10 mouse cellular contexts compared by ENCODE assay signal in the genomic region with DNA sequence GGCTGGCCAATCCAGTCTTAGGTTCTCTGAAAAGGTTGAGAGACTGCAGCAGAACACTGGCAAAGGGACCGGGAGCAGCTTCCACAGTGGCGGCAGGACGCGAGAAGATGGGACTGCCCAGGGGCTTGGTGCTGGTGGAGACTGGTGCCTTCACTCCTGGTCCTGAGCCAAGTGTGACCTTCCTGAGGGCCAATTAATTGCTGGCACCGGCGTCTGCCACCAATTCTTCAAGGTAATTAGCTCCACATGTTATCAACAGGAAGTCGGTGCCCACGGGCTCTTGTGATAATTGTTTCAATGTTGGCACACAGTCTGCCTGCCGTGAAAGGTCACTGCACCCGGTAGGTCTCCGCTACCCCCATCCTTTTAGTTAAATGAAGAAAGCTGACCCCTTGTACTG. TPM values are rescaled to one million over a fixed set of nuclear protein-coding genes. Genes with fewer than 3 reads are reported as not detected.
DNase-seq lines count a peak whose midpoint lies in the region; ATAC-seq and TF ChIP-seq lines count a peak whose summit lies in the region.
"Had no signal": no experiment of that assay in that cellular context is flagged by ENCODE, and none has a peak within 500 bp of the region (broad histone marks: within the 10 kb centered on the region; RNA-seq: fewer than 3 reads in every experiment).

No protein-coding gene starts in this region.

- no peaks in the 10 kb centered on the region for H3K27me3 ChIP-seq in limb, embryonic 11.5 days (ENCODE audit: control insufficient read depth, insufficient read depth, low read length)
- H3K27me3 ChIP-seq: liver, embryonic 13.5 days had no signal

- no peak overlapping the region for H3K4me3 ChIP-seq in left cerebral cortex, adult 2 months
- H3K4me3 ChIP-seq in limb, embryonic 11.5 days (ENCODE audit: low read depth, low read length) = no peak overlapping the region
- H3K4me3 ChIP-seq: liver, embryonic 13.5 days had no signal

- no peaks in the 10 kb centered on the region for H3K36me3 ChIP-seq in limb, embryonic 11.5 days (ENCODE audit: control insufficient read depth, insufficient read depth, low read length)
- H3K36me3 ChIP-seq: liver, embryonic 13.5 days had no signal

- ATAC-seq in limb, embryonic 11.5 days (ENCODE audit: insufficient number of reproducible peaks, low FRiP score, low TSS enrichment, low read depth) = no peak

- no peak overlapping the region for H3K9ac ChIP-seq in limb, embryonic 11.5 days (ENCODE audit: low read length)
- H3K9ac ChIP-seq: liver, embryonic 13.5 days had no signal

- H3K27ac ChIP-seq in left cerebral cortex, adult 2 months = no peak overlapping the region
- no peak overlapping the region for H3K27ac ChIP-seq in limb, embryonic 11.5 days (replicated peaks; ENCODE audit: low read depth, low read length)
- H3K27ac ChIP-seq: liver, embryonic 13.5 days had no signal

- no peak overlapping the region for H3K4me2 ChIP-seq in limb, embryonic 11.5 days (ENCODE audit: low read depth, severe bottlenecking)
- H3K4me2 ChIP-seq: liver, embryonic 13.5 days had no signal

- no peak for TF ChIP-seq CTCF in left cerebral cortex, adult 2 months (IDR thresholded peaks at IDR 0.05)

- WGBS in limb, embryonic 11.5 days = 21% methylated on average over 11 of the region's 11 CpGs

- peaks cover 10% of the 10 kb centered on the region for H3K4me1 ChIP-seq in limb, embryonic 11.5 days (ENCODE audit: control insufficient read depth, insufficient read depth, low read length)
- H3K4me1 ChIP-seq: liver, embryonic 13.5 days had no signal

- intact Hi-C loops in left cerebral cortex, postnatal 4 days (cut with DNase I) = no loop called here
- intact Hi-C loops in left cerebral cortex, adult 2 months (cut with DNase I) = no loop called here

- H3K9me3 ChIP-seq in limb, embryonic 11.5 days (ENCODE audit: control insufficient read depth, low read length) = no peaks in the 10 kb centered on the region
- H3K9me3 ChIP-seq: liver, embryonic 13.5 days had no signal

- peak; percentile 14 for DNase-seq in adrenal gland, adult 2 months
- no peak for DNase-seq in adrenal gland, postnatal 4 days (ENCODE audit: low spot score in 2 of 2)
- peak; percentile 76 for DNase-seq in left cerebral cortex, postnatal 4 days
- DNase-seq in left cerebral cortex, adult 2 months (ENCODE audit: extremely low spot score in 1 of 2, low spot score in 2 of 2) = no peak
- peak; percentile 81 to 82 for DNase-seq in cerebellum, postnatal 10 days
- DNase-seq in limb, embryonic 11.5 days (ENCODE audit: low spot score) = peak; percentile 60
- DNase-seq in right cerebral cortex, postnatal 14 days = no peak
- no peak for DNase-seq in yolk sac, embryonic 10.5 days (ENCODE audit: low spot score)
- DNase-seq: liver, embryonic 13.5 days had no signal

RNA-seq across cellular contexts. Expression of gene Spock1, which starts 37.1 kb away (rescaled TPM):
- total RNA-seq in adrenal gland, adult 2 months (2021) = 10 to 100 TPM in 1 of 2 experiments, 1 to 10 TPM in 1; 8.0 to 12.2 TPM
- polyA plus RNA-seq in adrenal gland, adult 2 months (2012; rRNA removed) = 6.0 and 6.2 TPM in 2 replicates
- 10 to 100 TPM; 30.0 to 35.2 TPM for total RNA-seq in adrenal gland, postnatal 4 days (2021)
- 100 to 1,000 TPM; 197 to 198 TPM for total RNA-seq in left cerebral cortex, postnatal 4 days (2021)
- total RNA-seq in left cerebral cortex, adult 2 months (2021) = 100 to 1,000 TPM; 276 to 279 TPM
- 1.2 TPM in 2 replicates for polyA plus RNA-seq in limb, embryonic 11.5 days (2014; fragmentation: Nextera tagmentation; extraction: Ambion mirVana)
- total RNA-seq: megakaryocyte-erythroid progenitor cell, adult 5-6 weeks had no signal

Comparison
In these comparisons a context has a peak if more than half of its experiments do, and no peak if none do; other contexts are left out.
1. DNase-seq: peak in adrenal gland, adult 2 months (single experiment), left cerebral cortex, postnatal 4 days (single experiment), cerebellum, postnatal 10 days (2 of 2) and limb, embryonic 11.5 days (single experiment); none in adrenal gland, postnatal 4 days (0 of 2), left cerebral cortex, adult 2 months (0 of 2), right cerebral cortex, postnatal 14 days (single experiment) and yolk sac, embryonic 10.5 days (single experiment).
2. RNA of gene Spock1, which starts 37.1 kb away (total RNA-seq): 276 to 279 TPM in left cerebral cortex, adult 2 months and 197 to 198 TPM in left cerebral cortex, postnatal 4 days; 30.0 to 35.2 TPM in adrenal gland, postnatal 4 days and 8.0 to 12.2 TPM in adrenal gland, adult 2 months; every median in the first group is over 4 times any median in the second.